Mouse (Mus musculus): ENCODE data around the gene Vim. TPM values are rescaled to one million over a fixed set of nuclear protein-coding genes. Genes with fewer than 3 reads are reported as not detected.

Vim gene
- polyA plus RNA-seq (2015; fragmentation: Nextera tagmentation; extraction: Ambion mirVana): 333 and 401 TPM in 2 replicates

GRCm38 (mm10) chr2:13573408-13574065 lies at the start of gene Vim:
TSS of gene Vim (plus strand) at chr2:13573927.

GRCm38 (mm10) chr2:13544193-13544824 lies 29.4 kb upstream of the Vim start, which contains the start of gene Trdmt1:
TSS of gene Trdmt1 (minus strand) at chr2:13544668.

Other genes starting within 250 kb of the Vim start
- 0.01 and 0.07 TPM in 2 replicates for gene Cubn, start 82.1 kb upstream of the Vim start, polyA plus RNA-seq (2015; fragmentation: Nextera tagmentation; extraction: Ambion mirVana)
- 7.2 and 7.3 TPM in 2 replicates for gene Trdmt1, start 29.3 kb upstream of the Vim start, polyA plus RNA-seq (2015; fragmentation: Nextera tagmentation; extraction: Ambion mirVana)
- 0.19 and 0.21 TPM in 2 replicates for gene St8sia6, start 220.1 kb downstream of the Vim start, polyA plus RNA-seq (2015; fragmentation: Nextera tagmentation; extraction: Ambion mirVana)